ENCODE assay signal across 13 mouse cellular contexts in the genomic region with DNA sequence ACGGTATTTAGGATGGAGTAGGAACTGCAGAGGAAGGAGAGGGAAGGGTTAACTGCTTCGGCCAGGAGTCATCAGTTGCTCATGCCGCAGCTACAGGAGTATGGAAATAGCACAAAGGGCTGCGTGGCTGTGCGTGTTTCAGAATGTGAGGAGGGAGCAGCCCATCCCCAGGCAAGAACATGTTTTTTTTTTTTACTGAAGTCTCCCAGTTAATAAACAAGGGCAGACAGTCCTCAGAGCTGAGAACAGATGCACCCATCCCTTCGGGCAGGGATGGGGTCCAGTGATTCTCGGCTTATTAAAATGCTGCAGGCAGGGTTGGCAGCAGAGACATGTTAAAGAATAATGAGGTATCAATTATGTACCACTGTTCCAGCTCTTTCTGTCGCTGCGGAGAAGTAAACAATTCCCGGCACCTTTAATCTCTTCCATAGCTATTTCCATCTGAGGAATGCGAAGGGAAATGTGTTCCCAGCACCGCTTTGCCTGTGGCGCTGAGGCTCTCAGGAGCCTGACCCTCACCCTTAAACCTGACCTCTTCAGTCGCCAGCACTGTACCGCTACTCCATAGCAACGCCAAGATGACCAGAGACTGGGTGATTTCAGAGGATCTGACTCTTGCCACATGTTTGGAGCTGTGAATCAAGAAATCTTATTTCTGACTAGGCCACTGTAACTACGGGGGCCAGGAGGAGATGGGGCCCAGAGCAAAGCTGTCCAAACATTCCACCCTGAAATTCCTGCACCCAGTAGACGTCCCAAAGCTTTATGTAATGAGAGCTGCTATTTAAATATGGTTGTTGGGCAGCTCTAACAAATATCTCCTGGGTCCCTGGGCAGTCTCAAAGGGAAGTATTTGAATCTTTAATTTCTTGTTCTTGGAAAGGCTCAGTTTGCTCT. TPM values are rescaled to one million over a fixed set of nuclear protein-coding genes. Genes with fewer than 3 reads are reported as not detected.
DNase-seq lines count a peak whose midpoint lies in the region; ATAC-seq and TF ChIP-seq lines count a peak whose summit lies in the region.
"Had no signal": no experiment of that assay in that cellular context is flagged by ENCODE, and none has a peak within 500 bp of the region (broad histone marks: within the 10 kb centered on the region; RNA-seq: fewer than 3 reads in every experiment).

No protein-coding gene starts in this region.

- H3K4me1 ChIP-seq in lung, postnatal 0 days (ENCODE audit: insufficient read depth, low read depth, low read length), result no peaks in the 10 kb centered on the region
- H3K4me1 ChIP-seq in forebrain, postnatal 0 days (ENCODE audit: insufficient read depth), result peaks cover 8% of the 10 kb centered on the region
- H3K4me1 ChIP-seq in stomach, embryonic 16.5 days (ENCODE audit: control insufficient read depth, insufficient read depth, low read length), result no peaks in the 10 kb centered on the region; the same call in 1 of the 2 replicates

- no peaks in the 10 kb centered on the region for H3K36me3 ChIP-seq in lung, postnatal 0 days (ENCODE audit: insufficient read depth, low read length)
- H3K36me3 ChIP-seq in forebrain, postnatal 0 days (ENCODE audit: insufficient read depth), result peaks cover 5% of the 10 kb centered on the region; the same call in 1 of the 2 replicates
- H3K36me3 ChIP-seq in stomach, embryonic 16.5 days (ENCODE audit: control insufficient read depth, insufficient read depth, low read length), result no peaks in the 10 kb centered on the region

- TF ChIP-seq CTCF in lung, postnatal 0 days (IDR thresholded peaks at IDR 0.05), result no peak
- no peak for TF ChIP-seq CTCF in forebrain, postnatal 0 days (IDR thresholded peaks at IDR 0.05; ENCODE audit: low read depth)

- H3K9me3 ChIP-seq in lung, postnatal 0 days (ENCODE audit: low read length), result no peaks in the 10 kb centered on the region
- no peaks in the 10 kb centered on the region for H3K9me3 ChIP-seq in forebrain, postnatal 0 days (ENCODE audit: low read length)
- H3K9me3 ChIP-seq in stomach, embryonic 16.5 days (replicated peaks; ENCODE audit: control insufficient read depth, low read length), result no peaks in the 10 kb centered on the region
- H3K9me3 ChIP-seq: liver, embryonic 12.5 days had no signal

- no peak overlapping the region for H3K9ac ChIP-seq in lung, postnatal 0 days (replicated peaks; ENCODE audit: low read depth)
- H3K9ac ChIP-seq in forebrain, postnatal 0 days, result no peak overlapping the region
- H3K9ac ChIP-seq in stomach, embryonic 16.5 days (ENCODE audit: low read length), result no peak overlapping the region
- H3K9ac ChIP-seq: liver, embryonic 12.5 days had no signal

- H3K27me3 ChIP-seq in lung, postnatal 0 days (replicated peaks; ENCODE audit: insufficient read depth, low read length), result no peaks in the 10 kb centered on the region
- H3K27me3 ChIP-seq in forebrain, postnatal 0 days (ENCODE audit: insufficient read depth, low read length), result no peaks in the 10 kb centered on the region
- H3K27me3 ChIP-seq in stomach, embryonic 16.5 days (ENCODE audit: control insufficient read depth, insufficient read depth, low read length), result no peaks in the 10 kb centered on the region
- H3K27me3 ChIP-seq: liver, embryonic 12.5 days had no signal

- H3K27ac ChIP-seq in lung, postnatal 0 days (ENCODE audit: low read length), result no peak overlapping the region
- H3K27ac ChIP-seq in forebrain, postnatal 0 days (ENCODE audit: low read depth, low read length), result 0 out of 2 replicates have a peak overlapping the region, but pooled peaks have one; percentile 40
- H3K27ac ChIP-seq in stomach, embryonic 16.5 days (ENCODE audit: low read length), result no peak overlapping the region
- H3K27ac ChIP-seq: liver, embryonic 12.5 days had no signal

- 0 out of 2 replicates have a peak, but pooled peaks have one; percentile 17 for ATAC-seq in lung, postnatal 0 days
- ATAC-seq in forebrain, postnatal 0 days, result peak; percentile 32; the same call in 1 of the 2 replicates
- ATAC-seq in stomach, embryonic 16.5 days (ENCODE audit: insufficient read depth, low FRiP score), result no peak
- ATAC-seq in erythroid progenitor cell, adult 5-6 weeks (replicated peaks; ENCODE audit: low FRiP score, poor library complexity, severe bottlenecking), result no peak
- ATAC-seq: liver, embryonic 12.5 days had no signal

- peak; percentile 20 for DNase-seq in lung, postnatal 0 days (ENCODE audit: low spot score)
- no peak for DNase-seq in lung, postnatal 25 days (ENCODE audit: low spot score)
- no peak for DNase-seq in forebrain, postnatal 0 days
- DNase-seq in lung, postnatal 4 days, result peak; percentile 17 to 49
- no peak for DNase-seq in T-cell, adult 2 months (ENCODE audit: low spot score)
- DNase-seq: adrenal gland, postnatal 14 days; cerebellum, postnatal 25 days; layer of hippocampus, adult 9-11 months had no signal

- H3K4me3 ChIP-seq in lung, postnatal 0 days (ENCODE audit: low read depth, low read length), result no peak overlapping the region
- H3K4me3 ChIP-seq in forebrain, postnatal 0 days (ENCODE audit: low read depth, low read length), result no peak overlapping the region
- H3K4me3 ChIP-seq in stomach, embryonic 16.5 days (replicated peaks; ENCODE audit: low read length), result no peak overlapping the region
- H3K4me3 ChIP-seq: liver, embryonic 12.5 days had no signal

- WGBS in lung, postnatal 0 days, result 18% methylated on average over 18 of the region's 18 CpGs
- WGBS in forebrain, postnatal 0 days, result 26% methylated on average over 18 of the region's 18 CpGs
- WGBS in stomach, embryonic 16.5 days, result 19% methylated on average over 18 of the region's 18 CpGs

- no peak for TF ChIP-seq EP300 in lung, postnatal 0 days (IDR thresholded peaks at IDR 0.05)

- no peak overlapping the region for H3K4me2 ChIP-seq in lung, postnatal 0 days (replicated peaks; ENCODE audit: low read depth, low read length)
- no peak overlapping the region; the same call in 1 of the 2 replicates for H3K4me2 ChIP-seq in forebrain, postnatal 0 days (ENCODE audit: low read depth)
- 0 out of 2 replicates have a peak overlapping the region, but pooled peaks have one; percentile 2 for H3K4me2 ChIP-seq in stomach, embryonic 16.5 days (ENCODE audit: low read depth, low read length)
- H3K4me2 ChIP-seq: liver, embryonic 12.5 days had no signal

RNA-seq across cellular contexts. Expression of gene Crtam, which starts 27.4 kb away (rescaled TPM):
- polyA plus RNA-seq in lung, postnatal 0 days (2015; fragmentation: Nextera tagmentation; extraction: Ambion mirVana), result 0.06 and 0.10 TPM in 2 replicates
- 0.10 and 0.54 TPM in 2 replicates for total RNA-seq in forebrain, postnatal 0 days (2014; rRNA removed)
- polyA plus RNA-seq in forebrain, postnatal 0 days (2015; fragmentation: Nextera tagmentation; extraction: Ambion mirVana), result 0.11 and 0.14 TPM in 2 replicates
- 0.06 TPM in 1 of 2 replicates, not detected in the other for polyA plus RNA-seq in stomach, embryonic 16.5 days (2015; fragmentation: Nextera tagmentation; extraction: Ambion mirVana)
- total RNA-seq in erythroid progenitor cell, adult 5-6 weeks (2015; ENCODE audit: low replicate concordance), result not detected in 2 replicates
- total RNA-seq in erythroid progenitor cell, adult 5-6 weeks (2017; ENCODE audit: low replicate concordance), result 0.26 TPM in 1 of 2 replicates, not detected in the other
- total RNA-seq: adrenal gland, postnatal 14 days; gastrocnemius, adult 18-20 months had no signal
- polyA plus RNA-seq: neural tube, embryonic 11.5 days had no signal

Comparison
In these comparisons a context has a peak if more than half of its experiments do, and no peak if none do; other contexts are left out.
1. DNase-seq: peak in lung, postnatal 0 days (single experiment) and lung, postnatal 4 days (2 of 2); none in lung, postnatal 25 days (single experiment), forebrain, postnatal 0 days (single experiment) and T-cell, adult 2 months (single experiment).
2. ATAC-seq: peak in lung, postnatal 0 days (single experiment) and forebrain, postnatal 0 days (single experiment); none in stomach, embryonic 16.5 days (single experiment) and erythroid progenitor cell, adult 5-6 weeks (single experiment).